Mouse (Mus musculus) stomach, postnatal 0 days (tissue): ENCODE measurements around the gene Fcgrt. TPM values are rescaled to one million over a fixed set of nuclear protein-coding genes. Genes with fewer than 3 reads are reported as not detected.

Experiments used
- ATAC-seq: fragments of 200-750 bp; cut with Nextera tagmentation; 2 replicates; pipeline ENCODE4 v1.8.0; 2017; ENCODE audit not compliant: low FRiP score, low TSS enrichment
- DNase-seq: peaks from one replicate; pipeline ENCODE4 v3.0.0-alpha.2; 2016; ENCODE audit warnings: low spot score
- H3K27ac ChIP-seq: fragments of 300-500 bp; sonication (generic); replicated peaks from 2 replicates; pipeline ENCODE4 v1.5.1; 2014; ENCODE audit warnings: mild to moderate bottlenecking, control low read depth
- H3K27me3 ChIP-seq: fragments of 300-500 bp; sonication (generic); 2 replicates; pipeline ENCODE4 v1.6.1; 2014; ENCODE audit warnings: low read length; ENCODE audit not compliant: control insufficient read depth, insufficient read depth
- H3K36me3 ChIP-seq: fragments of 300-500 bp; sonication (generic); 2 replicates; pipeline ENCODE4 v1.6.1; 2014; ENCODE audit warnings: low read length, mixed read lengths; ENCODE audit not compliant: control insufficient read depth, insufficient read depth
- H3K4me1 ChIP-seq: fragments of 300-500 bp; sonication (generic); replicated peaks from 2 replicates; pipeline ENCODE4 v1.6.1; 2014; ENCODE audit warnings: antibody characterized with exemption; ENCODE audit not compliant: control insufficient read depth, insufficient read depth
- H3K4me2 ChIP-seq: fragments of 300-500 bp; sonication (generic); replicated peaks from 2 replicates; pipeline ENCODE4 v1.6.1; 2014; ENCODE audit warnings: low read depth, mild to moderate bottlenecking, control low read depth, moderate library complexity
- H3K4me3 ChIP-seq: fragments of 300-500 bp; sonication (generic); 2 replicates; pipeline ENCODE4 v1.5.1; 2014; ENCODE audit warnings: low read depth, low read length, control low read depth
- H3K9ac ChIP-seq: fragments of 300-500 bp; sonication (generic); 2 replicates; pipeline ENCODE4 v1.6.1; 2014; ENCODE audit warnings: mild to moderate bottlenecking, low read length, control low read depth, mixed read lengths
- H3K9me3 ChIP-seq: fragments of 300-500 bp; sonication (generic); 2 replicates; pipeline ENCODE4 v1.6.1; 2016; ENCODE audit warnings: low read length; ENCODE audit not compliant: control insufficient read depth
- CTCF ChIP-seq: IDR thresholded peaks from 2 replicates; pipeline ENCODE4 v1.5.1; 2016; ENCODE audit warnings: antibody characterized with exemption, low read depth, mild to moderate bottlenecking, moderate library complexity
- EP300 ChIP-seq: optimal IDR thresholded peaks from 2 replicates; pipeline ENCODE3; 2016; ENCODE audit warnings: antibody characterized with exemption
- WGBS: fragments of 180-500 bp; shearing (Covaris S2); extraction: QIAGEN DNeasy Blood & Tissue Kit; methylation state at CpG from one replicate; pipeline ENCODE4 v1.1.7; 2014; 5-methylcytosine and 5-hydroxymethylcytosine counted together
- polyA plus RNA-seq: library from polyadenylated mRNA; unstranded; fragments of >200 nt; fragmentation: Nextera tagmentation; extraction: Ambion mirVana; gene quantifications from 2 replicates; pipeline ENCODE4 v1.2.1, GENCODE M21; 2015

The Fcgrt gene
- polyA plus RNA-seq, 1 experiment from 2014 or later, result 76.1 TPM

DNA sequence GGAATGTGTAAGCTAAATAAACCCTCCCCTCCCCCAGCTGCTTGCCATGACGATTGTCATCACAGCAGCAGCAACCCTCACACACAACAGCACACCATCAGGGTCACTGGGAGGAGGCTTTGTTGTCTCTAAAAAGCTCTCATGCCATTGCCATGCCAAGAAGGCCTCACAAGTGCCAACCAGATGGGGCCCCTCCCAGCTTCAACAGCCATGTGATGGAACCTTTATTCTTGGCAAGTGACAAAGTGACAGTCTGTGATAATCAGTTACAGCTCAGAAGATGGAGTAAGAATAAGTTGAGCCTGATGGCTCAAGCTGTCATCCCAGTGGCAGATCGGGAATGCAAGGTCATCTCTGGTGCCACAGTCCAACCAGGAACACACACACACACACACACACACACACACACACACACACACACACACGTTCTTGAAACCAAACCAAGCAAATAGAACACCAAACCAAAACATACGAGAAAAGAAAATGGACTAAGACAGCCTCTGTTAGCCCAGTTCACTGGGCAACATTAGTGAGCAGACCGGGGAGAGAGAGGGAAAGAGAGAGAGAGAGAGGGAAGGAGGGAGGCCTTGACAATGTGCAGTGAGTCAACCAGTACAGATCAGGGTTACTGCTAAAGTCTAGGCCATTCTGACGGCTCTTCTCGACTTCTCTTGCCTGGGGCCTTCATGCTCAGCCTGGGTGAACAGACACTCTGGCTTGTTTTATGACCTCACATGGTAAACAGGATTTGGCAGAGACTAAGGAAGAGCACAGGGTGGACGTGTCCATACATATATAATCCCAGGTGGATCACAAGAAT, 36.5 kb upstream of the Fcgrt start:
- Histone ChIP-seq H3K36me3 (peaks cover 4% of the 10 kb centered on the region), H3K9me3 (no peaks in the 10 kb centered on the region), H3K4me2 (no peak overlapping the region), H3K4me1 (no peaks in the 10 kb centered on the region), H3K4me3 (no peak overlapping the region), H3K9ac (no peak overlapping the region), H3K27me3 (no peaks in the 10 kb centered on the region), H3K27ac (no peak overlapping the region)
- no peak for ATAC-seq
- DNase-seq, result no peak
- 65% methylated on average over 8 of the region's 8 CpGs for WGBS
- TF ChIP-seq CTCF (no peak), EP300 (no peak)

DNA sequence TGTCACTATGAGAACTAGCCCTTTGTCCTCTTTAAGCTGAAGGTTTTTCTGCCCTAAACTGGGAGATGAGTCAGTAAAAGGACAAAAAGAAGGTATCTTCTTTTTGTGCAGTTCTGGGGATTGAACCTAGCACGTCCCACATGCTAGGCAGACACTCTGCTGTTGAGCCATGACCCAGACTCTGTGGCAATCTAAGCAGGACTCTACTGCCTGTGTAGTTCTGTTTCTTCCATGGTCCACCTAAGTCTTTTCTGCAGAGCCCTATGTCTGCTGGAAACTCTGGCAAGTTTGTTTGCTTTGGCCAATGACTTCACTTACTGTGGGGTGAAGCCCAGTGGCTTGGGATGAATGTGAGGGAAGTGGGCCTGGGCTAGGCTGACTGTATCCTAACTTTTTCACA, 34.8 kb upstream of the Fcgrt start:
- DNase-seq, result no peak
- no peak overlapping the region for H3K4me3 ChIP-seq
- H3K36me3 ChIP-seq, result no peaks in the 10 kb centered on the region
- no peak overlapping the region for H3K4me2 ChIP-seq
- no peaks in the 10 kb centered on the region for H3K4me1 ChIP-seq
- TF ChIP-seq EP300 (no peak), CTCF (no peak)
- no peaks in the 10 kb centered on the region for H3K27me3 ChIP-seq
- H3K27ac ChIP-seq, result no peak overlapping the region
- 92% methylated on average over 1 of the region's 1 CpGs for WGBS
- no peak for ATAC-seq
- H3K9ac ChIP-seq, result no peak overlapping the region
- H3K9me3 ChIP-seq, result no peaks in the 10 kb centered on the region

DNA sequence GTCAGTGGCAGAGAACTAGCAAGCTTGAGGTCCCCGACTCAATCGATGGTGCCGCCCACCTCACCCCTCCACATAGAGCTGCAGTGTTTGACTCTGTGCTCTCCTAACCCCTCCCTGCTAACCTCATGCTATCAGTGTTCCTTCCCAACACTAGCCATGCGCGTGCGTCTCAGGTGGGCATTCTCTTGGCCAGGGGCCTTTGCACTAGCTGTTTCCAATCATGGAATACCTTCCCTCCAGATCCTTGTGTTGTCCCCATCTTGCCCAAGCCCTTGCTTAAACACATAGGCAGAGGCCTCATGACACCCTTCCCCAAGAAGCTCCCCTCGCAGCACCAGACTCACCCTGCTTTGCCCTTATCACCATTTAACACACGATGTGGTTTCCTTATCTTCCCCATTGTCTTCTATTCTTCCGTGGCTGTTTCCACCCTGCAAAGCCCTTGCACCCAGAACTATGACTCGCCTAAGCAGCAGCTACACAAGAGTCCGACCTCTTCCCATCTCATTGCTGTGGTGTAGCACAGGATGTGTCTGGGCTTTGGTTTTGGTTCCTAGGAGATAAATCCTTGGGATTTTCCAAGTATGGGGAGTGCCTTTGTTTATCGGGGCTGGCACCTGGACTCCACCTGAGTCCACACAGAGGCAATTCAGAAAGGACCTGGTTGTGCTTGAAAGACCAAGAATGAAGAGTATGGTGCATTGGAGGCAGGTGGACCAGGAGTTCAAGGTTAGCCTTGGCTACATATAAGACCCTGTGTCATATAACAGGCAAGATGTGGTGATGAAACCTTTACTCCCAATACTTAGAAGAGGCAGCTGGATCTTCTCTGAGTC, 33.7 kb upstream of the Fcgrt start:
- 66% methylated on average over 12 of the region's 12 CpGs for WGBS
- H3K4me3 ChIP-seq, result no peak overlapping the region
- H3K27ac ChIP-seq, result no peak overlapping the region
- no peak overlapping the region for H3K9ac ChIP-seq
- no peak for ATAC-seq
- H3K4me2 ChIP-seq, result no peak overlapping the region
- no peaks in the 10 kb centered on the region for H3K36me3 ChIP-seq
- H3K4me1 ChIP-seq, result no peaks in the 10 kb centered on the region
- no peak for DNase-seq
- no peak for TF ChIP-seq CTCF
- TF ChIP-seq EP300, result no peak
- H3K27me3 ChIP-seq, result no peaks in the 10 kb centered on the region
- no peaks in the 10 kb centered on the region for H3K9me3 ChIP-seq

GRCm38 (mm10) chr7:45135993-45136567, 32.4 kb upstream of the Fcgrt start, which contains the start of the genes Gm45713 and Flt3l:
Gm45713 (minus strand) TSS chr7:45136231.
Flt3l (minus strand) TSS chr7:45136432.
- Histone ChIP-seq H3K4me1 (no peaks in the 10 kb centered on the region), H3K27ac (peak within 1 kb of the TSS; percentile 45), H3K9ac (peak within 1 kb of the TSS; percentile 70), H3K27me3 (no peaks in the 10 kb centered on the region), H3K4me2 (peak within 1 kb of the TSS; percentile 78), H3K9me3 (no peaks in the 10 kb centered on the region), H3K4me3 (peak within 1 kb of the TSS; percentile 60), H3K36me3 (no peaks in the 10 kb centered on the region)
- DNase-seq, result peak; percentile 88
- peak; percentile 85 for ATAC-seq
- no peak for TF ChIP-seq EP300
- peak; percentile 99 for TF ChIP-seq CTCF
- WGBS, result 3% methylated on average over 29 of the region's 29 CpGs

DNA sequence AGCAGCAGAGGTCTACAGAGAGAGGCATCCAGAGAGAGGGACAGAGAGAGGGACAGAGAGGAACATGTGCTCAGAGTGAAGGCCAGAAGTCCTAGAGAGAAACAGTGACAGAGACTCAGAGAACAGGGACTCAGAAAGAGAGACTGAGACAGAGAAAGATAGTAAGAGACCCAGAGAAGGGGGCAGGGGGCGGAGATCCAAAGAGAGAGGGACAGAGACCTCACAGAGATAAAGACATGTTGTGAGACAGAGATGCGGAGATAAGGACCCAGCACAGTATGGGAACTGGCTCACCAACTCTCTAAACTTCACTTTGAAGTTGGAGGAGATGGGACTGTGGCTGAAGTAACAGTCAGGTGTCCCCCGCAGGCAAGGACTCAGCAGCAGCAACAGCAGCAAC, 31.7 kb upstream of the Fcgrt start:
- 75% methylated on average over 3 of the region's 3 CpGs for WGBS
- Histone ChIP-seq H3K9me3 (no peaks in the 10 kb centered on the region), H3K27ac (no peak overlapping the region), H3K27me3 (no peaks in the 10 kb centered on the region), H3K36me3 (no peaks in the 10 kb centered on the region), H3K4me1 (no peaks in the 10 kb centered on the region), H3K4me2 (peak overlapping the region; percentile 78), H3K9ac (no peak overlapping the region), H3K4me3 (no peak overlapping the region)
- ATAC-seq (no peak), DNase-seq (no peak)
- no peak for TF ChIP-seq CTCF
- TF ChIP-seq EP300, result no peak
